Mouse (Mus musculus): ENCODE measurements around the gene Dscaml1.
A peak's percentile ranks its signal among the peaks of the same experiment; 100 is the strongest.

Dscaml1 gene

GRCm38 (mm10) chr9:45682461-45682998, 256.1 kb downstream of the Dscaml1 start:
- no peak for DNase-seq (ENCODE audit: low spot score in 2 of 2)

DNA sequence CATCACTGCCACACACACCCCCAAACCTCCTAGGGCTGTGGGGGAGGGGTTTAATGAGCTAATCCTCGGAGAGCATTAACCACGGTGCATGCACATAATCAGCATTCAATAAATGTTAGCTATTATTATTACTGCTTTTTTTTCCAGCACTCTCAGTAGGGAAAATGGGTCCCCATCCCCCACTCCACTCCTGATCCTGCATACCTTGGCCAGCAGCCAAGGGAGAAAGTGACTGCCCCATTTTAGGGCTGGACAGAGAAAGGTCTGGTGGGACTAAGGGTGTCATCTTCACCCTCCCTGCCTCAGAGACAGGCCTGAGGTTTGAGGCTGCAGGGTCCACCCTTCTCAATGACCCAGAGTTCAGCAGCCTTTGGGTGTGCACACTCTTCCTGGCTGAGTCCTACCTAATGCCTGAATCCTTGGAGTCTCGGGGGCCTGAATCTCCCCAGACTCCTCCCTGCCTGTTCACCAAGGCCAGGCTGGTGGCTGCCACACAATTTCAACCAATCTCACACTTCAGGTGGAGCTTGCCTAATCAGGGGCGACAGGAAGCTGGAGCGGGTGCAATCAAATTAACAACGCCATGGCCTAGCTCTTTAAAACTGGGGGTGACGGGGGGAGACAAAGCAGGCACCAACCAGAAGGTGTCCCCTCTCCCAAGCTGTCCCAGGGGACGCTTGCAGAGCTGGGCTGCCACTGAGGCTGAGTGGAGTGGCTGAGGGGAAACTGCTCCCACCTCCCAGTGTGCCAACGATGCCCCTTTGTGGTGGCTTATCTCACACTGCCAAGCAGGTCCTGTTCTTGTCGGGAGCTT, 267.2 kb downstream of the Dscaml1 start:
- no peak for DNase-seq (ENCODE audit: low spot score in 2 of 2)

- no peak for DNase-seq (ENCODE audit: low spot score in 2 of 2)
Measured at GRCm38 (mm10) chr9:45694256-45694655, 267.8 kb downstream of the Dscaml1 start.

GRCm38 (mm10) chr9:45699171-45699570, 272.7 kb downstream of the Dscaml1 start:
- DNase-seq (ENCODE audit: low spot score in 2 of 2), result no peak

DNA sequence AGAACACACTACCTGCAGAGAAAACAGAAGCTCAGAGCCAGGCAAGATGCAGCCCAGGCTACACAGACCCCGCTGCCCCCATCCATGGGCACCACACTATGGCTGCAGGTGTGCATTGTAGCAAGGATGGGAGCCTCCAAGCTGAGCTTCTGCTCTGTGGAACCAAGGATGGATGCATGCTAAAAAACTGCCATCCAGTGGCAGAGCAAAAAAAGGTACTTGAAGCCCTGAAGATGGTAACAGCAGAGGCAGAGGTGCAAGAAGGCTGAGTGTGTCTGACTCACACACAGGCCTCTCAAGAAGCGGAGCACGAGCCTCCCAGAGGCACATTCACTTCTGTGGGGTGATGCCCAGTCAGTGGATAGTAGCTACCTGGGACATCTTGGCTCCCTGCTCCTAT, 276.8 kb downstream of the Dscaml1 start:
- no peak for DNase-seq (ENCODE audit: low spot score in 2 of 2)

DNA sequence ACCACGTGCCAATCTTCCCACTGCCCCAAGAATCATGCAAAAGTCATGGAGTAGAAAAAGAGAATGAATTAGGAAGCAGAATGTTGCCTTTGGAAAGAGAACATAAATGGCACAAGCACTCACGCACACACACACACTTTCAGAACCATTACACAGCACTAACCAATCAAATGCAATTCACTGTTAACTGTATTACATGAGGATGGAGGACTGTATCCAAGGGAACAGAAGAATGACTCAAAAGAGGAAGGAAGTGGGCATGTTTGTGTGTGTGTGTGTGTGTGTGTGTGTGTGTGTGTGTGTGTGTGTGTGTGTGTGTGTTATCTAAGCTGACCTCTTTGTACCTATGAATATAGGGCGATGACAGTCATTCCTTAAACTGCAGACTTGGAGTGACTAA, 278.0 kb downstream of the Dscaml1 start:
- DNase-seq (ENCODE audit: low spot score in 2 of 2), result no peak

GRCm38 (mm10) chr9:45710300-45710699, 283.9 kb downstream of the Dscaml1 start:
- no peak for DNase-seq (ENCODE audit: low spot score in 2 of 2)

GRCm38 (mm10) chr9:45715387-45715786, 289.0 kb downstream of the Dscaml1 start:
- DNase-seq (ENCODE audit: low spot score in 2 of 2), result no peak

- no peak for DNase-seq (ENCODE audit: low spot score in 2 of 2)
Measured at GRCm38 (mm10) chr9:45719997-45720396, 293.6 kb downstream of the Dscaml1 start.

GRCm38 (mm10) chr9:45731851-45732250, 305.4 kb downstream of the Dscaml1 start:
- DNase-seq (ENCODE audit: low spot score in 2 of 2), result no peak

DNA sequence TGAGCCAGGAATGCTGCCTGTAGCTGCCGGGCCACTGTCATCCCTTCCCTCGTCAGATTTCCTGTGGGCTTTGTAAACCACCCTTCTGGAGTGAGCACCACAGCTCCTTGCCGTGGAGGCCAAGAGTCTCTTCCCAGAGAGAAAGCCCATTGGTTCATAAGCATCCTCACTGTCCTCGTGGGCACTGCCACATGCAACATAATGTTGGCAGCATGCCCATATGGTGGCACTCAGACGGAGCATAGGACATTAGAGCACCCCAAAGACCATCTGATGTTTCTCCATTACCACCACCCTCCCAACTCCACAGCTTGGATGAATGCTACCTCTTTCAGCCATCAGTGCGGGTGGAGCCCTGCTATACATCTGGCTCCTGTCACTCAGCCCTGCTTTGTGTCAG, 306.8 kb downstream of the Dscaml1 start:
- no peak for DNase-seq (ENCODE audit: low spot score in 2 of 2)

DNA sequence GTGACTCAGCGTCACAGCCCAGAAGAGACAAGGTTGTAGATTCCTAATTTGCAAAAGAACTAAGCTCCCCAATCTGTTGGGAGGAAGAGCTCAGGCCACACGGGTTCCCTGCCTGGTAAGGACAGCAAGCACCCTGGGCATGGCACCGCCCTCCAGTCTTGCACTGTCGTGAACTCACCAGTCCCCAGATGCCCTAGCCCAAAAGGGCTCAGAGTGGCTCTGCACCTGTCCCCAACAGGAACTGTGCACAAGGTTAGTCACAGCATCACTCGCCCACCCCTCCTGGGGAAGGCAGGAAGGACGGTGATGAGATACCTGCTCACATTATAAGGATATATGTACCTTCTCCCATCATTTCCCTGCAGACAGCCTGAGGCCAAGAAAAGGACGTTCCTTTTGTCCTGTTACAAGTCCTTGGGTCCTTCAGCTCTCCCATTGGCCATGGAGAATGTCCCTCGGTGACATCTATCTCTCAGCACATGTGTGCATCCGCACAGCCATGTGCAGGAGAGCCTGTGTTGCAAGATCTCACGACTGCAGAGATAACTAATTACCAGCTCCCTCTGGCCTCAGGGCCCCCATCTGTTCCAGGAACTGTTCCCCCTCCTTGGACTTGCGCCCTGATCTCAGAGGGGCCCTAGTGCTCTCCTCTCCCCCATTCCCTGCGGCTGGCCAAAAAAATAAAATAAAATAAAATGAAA, 312.7 kb downstream of the Dscaml1 start:
- no peak for DNase-seq (ENCODE audit: low spot score in 2 of 2)

GRCm38 (mm10) chr9:45739702-45740583, 313.5 kb downstream of the Dscaml1 start:
- no peak for DNase-seq (ENCODE audit: low spot score in 2 of 2)

DNA sequence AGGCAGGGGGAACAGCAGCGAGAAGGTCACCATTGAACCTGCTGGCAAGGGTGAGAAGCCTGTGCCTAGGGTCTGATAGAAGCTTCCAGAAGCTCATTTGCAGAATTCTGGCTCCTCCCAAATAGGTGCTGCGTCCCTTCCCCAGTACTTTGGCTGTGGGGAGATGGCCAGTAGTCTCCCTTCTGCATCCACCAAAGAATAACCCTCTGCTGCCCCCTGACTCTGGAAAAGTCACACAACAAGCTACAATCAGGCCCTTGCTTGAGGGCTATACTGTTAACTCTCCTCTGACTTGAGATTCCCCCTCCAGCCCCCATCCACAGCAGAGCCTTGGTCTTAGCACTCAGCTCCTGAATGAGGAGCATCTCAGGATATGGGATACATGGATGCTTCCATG, 314.2 kb downstream of the Dscaml1 start:
- DNase-seq (ENCODE audit: low spot score in 2 of 2), result no peak

DNA sequence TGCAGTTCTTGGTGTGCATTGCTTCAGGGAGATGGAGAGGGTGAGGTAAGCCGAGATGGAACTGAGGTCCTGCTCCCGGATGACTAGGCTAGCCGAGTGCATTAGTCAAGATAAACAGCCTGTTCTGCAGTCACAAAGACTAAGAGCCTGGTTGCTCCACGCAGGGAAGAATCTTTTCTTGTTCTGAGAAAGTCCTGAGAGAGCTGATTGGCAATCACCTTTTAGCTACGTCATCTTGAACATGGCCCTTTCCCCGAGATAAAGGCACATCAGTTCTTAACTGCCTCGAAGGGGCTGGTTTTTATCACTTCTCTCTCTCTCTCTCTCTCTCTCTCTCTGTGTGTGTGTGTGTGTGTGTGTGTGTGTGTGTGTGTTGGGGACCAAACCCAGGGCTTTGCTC, 319.0 kb downstream of the Dscaml1 start:
- DNase-seq (ENCODE audit: low spot score in 2 of 2), result no peak

- DNase-seq (ENCODE audit: low spot score in 2 of 2), result no peak
Measured at GRCm38 (mm10) chr9:45749917-45750316, 323.5 kb downstream of the Dscaml1 start.

DNA sequence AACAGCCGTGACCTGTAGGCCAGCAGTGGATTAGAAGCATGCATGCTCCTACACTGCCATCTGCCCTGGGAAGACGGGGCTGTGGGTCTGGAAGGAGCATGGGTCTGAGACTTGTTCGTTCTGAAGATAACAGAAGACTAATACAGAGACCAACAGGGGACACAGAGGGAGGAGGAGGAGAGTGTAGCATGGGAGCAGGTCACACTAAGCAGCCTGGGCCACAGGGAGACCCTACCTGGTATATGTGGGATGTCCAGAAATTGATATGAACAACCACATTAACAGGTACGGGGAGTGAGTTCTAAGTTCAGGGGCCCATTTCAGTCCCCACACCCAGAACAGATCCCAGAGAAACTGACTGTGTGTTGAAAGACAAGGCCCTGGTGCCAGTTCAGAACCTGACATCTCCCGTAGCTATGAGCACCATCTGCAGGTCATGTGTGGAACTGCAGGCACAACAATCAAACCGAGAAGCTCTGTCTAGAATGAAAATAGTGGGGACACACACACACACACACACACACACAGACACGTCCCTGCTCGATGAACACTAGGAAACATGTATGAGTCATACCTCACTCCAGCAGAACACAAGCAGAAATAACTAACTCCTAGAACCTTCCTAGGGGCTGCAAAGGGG, 328.1 kb downstream of the Dscaml1 start:
- DNase-seq (ENCODE audit: low spot score in 2 of 2), result peak in 1 of 2 experiments; percentile 43

DNA sequence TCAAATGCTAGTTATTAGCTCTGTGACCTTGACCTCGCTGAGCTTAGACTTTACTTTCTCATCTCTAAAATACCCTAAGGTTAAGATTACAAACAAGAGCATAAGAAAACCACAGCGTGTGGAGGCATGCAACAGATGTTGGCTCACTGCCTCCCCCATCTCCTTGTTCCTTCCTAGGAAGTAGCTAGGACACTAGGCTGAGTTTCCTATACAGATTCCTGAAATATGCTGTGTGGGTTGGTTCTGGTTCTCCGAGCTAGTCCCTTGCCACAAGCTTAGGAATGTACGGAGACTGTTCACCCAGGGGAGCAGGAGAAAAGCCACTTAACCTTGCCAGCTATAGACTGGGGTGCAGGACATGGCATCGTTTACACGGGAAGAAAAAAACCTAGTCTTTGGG, 339.8 kb downstream of the Dscaml1 start:
- no peak for DNase-seq (ENCODE audit: low spot score in 2 of 2)

GRCm38 (mm10) chr9:45767155-45767554, 340.7 kb downstream of the Dscaml1 start:
- no peak for DNase-seq (ENCODE audit: low spot score in 2 of 2)

DNA sequence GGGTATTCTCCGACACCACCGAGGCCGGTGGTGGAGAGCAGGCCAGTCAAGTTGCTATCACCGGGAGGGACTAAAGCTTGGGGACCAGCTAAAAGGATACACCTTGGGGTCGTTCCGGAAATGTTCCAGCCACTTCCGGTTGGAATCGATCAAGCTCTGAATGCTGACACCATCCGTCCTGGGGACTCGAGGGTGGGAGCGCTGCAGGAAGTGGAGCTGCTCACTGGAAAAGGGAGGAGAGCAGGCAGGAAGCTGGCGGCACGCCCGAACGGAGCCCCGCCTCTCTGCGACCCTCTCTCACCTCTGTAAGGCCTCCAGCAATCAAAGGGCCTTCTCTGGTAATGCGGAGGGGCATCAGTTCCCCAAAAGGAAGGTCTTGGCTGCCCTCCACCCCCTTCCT, 342.0 kb downstream of the Dscaml1 start:
- no peak for DNase-seq (ENCODE audit: low spot score in 2 of 2)

DNA sequence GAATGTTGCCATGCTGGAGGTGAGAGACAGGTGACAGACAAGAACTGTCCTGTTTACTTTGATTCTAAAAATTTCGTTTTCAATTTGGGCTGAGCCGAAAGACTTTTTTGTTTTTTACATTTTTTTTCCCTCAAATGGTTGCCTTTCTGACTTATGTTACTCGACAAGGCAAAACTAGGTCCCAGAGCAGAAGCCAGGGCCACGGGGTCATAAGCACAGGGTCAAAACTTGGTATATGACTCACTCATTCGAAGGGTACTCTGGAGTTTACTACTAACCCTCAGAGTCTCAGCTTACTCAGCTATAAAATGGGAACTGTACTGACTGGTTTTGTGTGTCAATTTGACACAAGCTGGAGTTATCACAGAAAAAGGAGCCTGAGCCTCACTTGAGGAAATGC, 343.2 kb downstream of the Dscaml1 start:
- DNase-seq (ENCODE audit: low spot score in 2 of 2), result no peak

- no peak for DNase-seq (ENCODE audit: low spot score in 2 of 2)
Measured at GRCm38 (mm10) chr9:45774088-45774487, 347.7 kb downstream of the Dscaml1 start.
